Comparison of ENCODE assay signal across 20 mouse cellular contexts in genomic region chr3:152855006-152855614, GRCm38 (mm10).
DNase-seq lines count a peak whose midpoint lies in the region; ATAC-seq and TF ChIP-seq lines count a peak whose summit lies in the region.
"Had no signal": no experiment of that assay in that cellular context is flagged by ENCODE, and none has a peak within 500 bp of the region (broad histone marks: within the 10 kb centered on the region; RNA-seq: fewer than 3 reads in every experiment).

No protein-coding gene starts in this region.

- no peaks in the 10 kb centered on the region for H3K4me1 ChIP-seq in kidney, embryonic 14.5 days (ENCODE audit: control insufficient read depth, insufficient read depth, low read length)
- peaks cover 17% of the 10 kb centered on the region for H3K4me1 ChIP-seq in midbrain, embryonic 15.5 days
- H3K4me1 ChIP-seq in midbrain, postnatal 0 days (ENCODE audit: insufficient read depth, low read length) = 0 out of 2 replicates have a peak, but pooled peaks cover 3% of the 10 kb centered on the region
- H3K4me1 ChIP-seq in hindbrain, embryonic 13.5 days (replicated peaks) = peaks cover 28% of the 10 kb centered on the region
- H3K4me1 ChIP-seq in intestine, embryonic 16.5 days (ENCODE audit: control insufficient read depth, insufficient read depth, low read length) = no peaks in the 10 kb centered on the region
- H3K4me1 ChIP-seq: limb, embryonic 15.5 days; neural tube, embryonic 12.5 days had no signal

- TF ChIP-seq CTCF in midbrain, postnatal 0 days (IDR thresholded peaks at IDR 0.05) = no peak

- H3K4me2 ChIP-seq in kidney, embryonic 14.5 days (replicated peaks; ENCODE audit: low read depth, low read length) = no peak overlapping the region
- H3K4me2 ChIP-seq in midbrain, embryonic 15.5 days = no peak overlapping the region
- H3K4me2 ChIP-seq in midbrain, postnatal 0 days (ENCODE audit: low read depth, low read length, poor library complexity, severe bottlenecking) = no peak overlapping the region
- H3K4me2 ChIP-seq in hindbrain, embryonic 13.5 days = no peak overlapping the region
- H3K4me2 ChIP-seq in intestine, embryonic 16.5 days (ENCODE audit: low read depth, low read length) = no peak overlapping the region
- H3K4me2 ChIP-seq: limb, embryonic 15.5 days; neural tube, embryonic 12.5 days had no signal

- H3K9ac ChIP-seq in kidney, embryonic 14.5 days (ENCODE audit: low read depth, low read length) = no peak overlapping the region
- no peak overlapping the region for H3K9ac ChIP-seq in midbrain, embryonic 15.5 days
- no peak overlapping the region for H3K9ac ChIP-seq in midbrain, postnatal 0 days (replicated peaks; ENCODE audit: low read length, poor library complexity, severe bottlenecking)
- no peak overlapping the region for H3K9ac ChIP-seq in hindbrain, embryonic 13.5 days
- no peak overlapping the region for H3K9ac ChIP-seq in intestine, embryonic 16.5 days (ENCODE audit: low read depth, low read length)
- H3K9ac ChIP-seq: limb, embryonic 15.5 days; liver, postnatal 0 days; neural tube, embryonic 12.5 days had no signal

- H3K36me3 ChIP-seq in kidney, embryonic 14.5 days (ENCODE audit: control insufficient read depth, insufficient read depth, low read length) = no peaks in the 10 kb centered on the region
- no peaks in the 10 kb centered on the region for H3K36me3 ChIP-seq in midbrain, embryonic 15.5 days (replicated peaks)
- no peaks in the 10 kb centered on the region for H3K36me3 ChIP-seq in midbrain, postnatal 0 days (ENCODE audit: insufficient read depth, low read length)
- no peaks in the 10 kb centered on the region for H3K36me3 ChIP-seq in hindbrain, embryonic 13.5 days
- no peaks in the 10 kb centered on the region for H3K36me3 ChIP-seq in intestine, embryonic 16.5 days (ENCODE audit: control insufficient read depth, insufficient read depth, low read length)
- H3K36me3 ChIP-seq: limb, embryonic 15.5 days; neural tube, embryonic 12.5 days had no signal

- WGBS in kidney, embryonic 14.5 days = 16% methylated on average over 12 of the region's 12 CpGs
- 40% methylated on average over 12 of the region's 12 CpGs for WGBS in midbrain, embryonic 15.5 days
- 32% methylated on average over 12 of the region's 12 CpGs for WGBS in midbrain, postnatal 0 days
- WGBS in hindbrain, embryonic 13.5 days = 54% methylated on average over 12 of the region's 12 CpGs
- WGBS in intestine, embryonic 16.5 days = 45% methylated on average over 12 of the region's 12 CpGs

- intact Hi-C loops in gastrocnemius, postnatal 14 days (cut with DNase I; ENCODE audit: low total_unique reads) = no loop called here

- no peaks in the 10 kb centered on the region for H3K27me3 ChIP-seq in kidney, embryonic 14.5 days (ENCODE audit: control insufficient read depth, insufficient read depth, low read length)
- no peaks in the 10 kb centered on the region for H3K27me3 ChIP-seq in midbrain, embryonic 15.5 days (replicated peaks)
- H3K27me3 ChIP-seq in midbrain, postnatal 0 days (ENCODE audit: insufficient read depth, low read length) = no peaks in the 10 kb centered on the region
- no peaks in the 10 kb centered on the region for H3K27me3 ChIP-seq in hindbrain, embryonic 13.5 days
- H3K27me3 ChIP-seq in intestine, embryonic 16.5 days (replicated peaks; ENCODE audit: control insufficient read depth, insufficient read depth, low read length) = no peaks in the 10 kb centered on the region
- H3K27me3 ChIP-seq: limb, embryonic 15.5 days; neural tube, embryonic 12.5 days had no signal

- DNase-seq in kidney, adult 18-20 months = no peak
- DNase-seq in midbrain, postnatal 0 days (ENCODE audit: low spot score) = no peak
- DNase-seq in gastrocnemius, postnatal 14 days = no peak
- DNase-seq: adrenal gland, postnatal 36 days; cerebellum, adult 9-10 months; heart, adult 11 months; heart, postnatal 4 days; kidney, adult 9 months; liver, postnatal 0 days; lung, postnatal 14 days; right cerebral cortex, postnatal 25 days; thymus, postnatal 14 days had no signal

- no peaks in the 10 kb centered on the region for H3K9me3 ChIP-seq in kidney, embryonic 14.5 days (ENCODE audit: control insufficient read depth, low read length)
- no peaks in the 10 kb centered on the region for H3K9me3 ChIP-seq in midbrain, embryonic 15.5 days
- H3K9me3 ChIP-seq in midbrain, postnatal 0 days (ENCODE audit: low read length) = no peaks in the 10 kb centered on the region
- H3K9me3 ChIP-seq in hindbrain, embryonic 13.5 days = no peaks in the 10 kb centered on the region
- H3K9me3 ChIP-seq in intestine, embryonic 16.5 days (ENCODE audit: control insufficient read depth, low read length) = no peaks in the 10 kb centered on the region
- H3K9me3 ChIP-seq: limb, embryonic 15.5 days; neural tube, embryonic 12.5 days had no signal

- peak; percentile 78 for ATAC-seq in kidney, embryonic 14.5 days (ENCODE audit: low FRiP score, low TSS enrichment)
- no peak; the same call in 1 of the 2 replicates for ATAC-seq in midbrain, embryonic 15.5 days (replicated peaks)
- no peak for ATAC-seq in midbrain, postnatal 0 days (ENCODE audit: low FRiP score)
- ATAC-seq in hindbrain, embryonic 13.5 days (ENCODE audit: low FRiP score) = no peak
- ATAC-seq in intestine, embryonic 16.5 days = no peak
- ATAC-seq: forebrain, embryonic 16.5 days; liver, postnatal 0 days had no signal

- H3K27ac ChIP-seq in kidney, embryonic 14.5 days (ENCODE audit: low read depth, low read length) = no peak overlapping the region; the same call in 1 of the 2 replicates
- 0 out of 2 replicates have a peak overlapping the region, but pooled peaks have one; percentile 27 for H3K27ac ChIP-seq in midbrain, embryonic 15.5 days
- no peak overlapping the region for H3K27ac ChIP-seq in midbrain, postnatal 0 days (ENCODE audit: low read depth, low read length)
- peak overlapping the region; percentile 20; the same call in 1 of the 2 replicates for H3K27ac ChIP-seq in hindbrain, embryonic 13.5 days
- H3K27ac ChIP-seq in intestine, embryonic 16.5 days (ENCODE audit: low read length) = no peak overlapping the region
- H3K27ac ChIP-seq: limb, embryonic 15.5 days; neural tube, embryonic 12.5 days had no signal

- no peak overlapping the region for H3K4me3 ChIP-seq in kidney, embryonic 14.5 days (ENCODE audit: low read length)
- H3K4me3 ChIP-seq in midbrain, embryonic 15.5 days = no peak overlapping the region
- H3K4me3 ChIP-seq in midbrain, postnatal 0 days (ENCODE audit: low read depth, low read length) = no peak overlapping the region
- no peak overlapping the region for H3K4me3 ChIP-seq in hindbrain, embryonic 13.5 days
- H3K4me3 ChIP-seq in intestine, embryonic 16.5 days (ENCODE audit: low read length) = no peak overlapping the region
- H3K4me3 ChIP-seq: erythroblast, embryonic 14.5 days; limb, embryonic 15.5 days; neural tube, embryonic 12.5 days had no signal

Comparison
In these comparisons a context has a peak if more than half of its experiments do, and no peak if none do; other contexts are left out.
1. H3K27ac ChIP-seq: peak in midbrain, embryonic 15.5 days (single experiment) and hindbrain, embryonic 13.5 days (single experiment); none in kidney, embryonic 14.5 days (single experiment), midbrain, postnatal 0 days (single experiment) and intestine, embryonic 16.5 days (single experiment).